Mouse (Mus musculus) testis, postnatal 10 days (tissue): Measurements from ENCODE around the gene Mast3.
A peak's percentile ranks its signal among the peaks of the same experiment; 100 is the strongest.

Experiments used
- DNase-seq: peaks from one replicate; pipeline ENCODE4 v3.0.0; 2021; ENCODE audit warnings: low spot score

The Mast3 gene

GRCm38 (mm10) chr8:70775851-70776495 is 28.9 kb downstream of the Mast3 start:
- no peak for DNase-seq

GRCm38 (mm10) chr8:70775227-70775626 is 29.6 kb downstream of the Mast3 start:
- DNase-seq, result no peak

GRCm38 (mm10) chr8:70774740-70775139 is 30.1 kb downstream of the Mast3 start:
- no peak for DNase-seq

- peak; percentile 83 for DNase-seq
Measured at GRCm38 (mm10) chr8:70773833-70774232, 31.0 kb downstream of the Mast3 start.

GRCm38 (mm10) chr8:70773410-70773809 is 31.4 kb downstream of the Mast3 start:
- DNase-seq, result no peak

GRCm38 (mm10) chr8:70772890-70773289 is 32.0 kb downstream of the Mast3 start:
- DNase-seq, result no peak

- DNase-seq, result no peak
Measured at GRCm38 (mm10) chr8:70772075-70772474, 32.8 kb downstream of the Mast3 start.

- no peak for DNase-seq
Measured at GRCm38 (mm10) chr8:70771217-70771616, 33.6 kb downstream of the Mast3 start.

- DNase-seq, result no peak
Measured at GRCm38 (mm10) chr8:70770748-70771147, 34.1 kb downstream of the Mast3 start.

- no peak for DNase-seq
Measured at GRCm38 (mm10) chr8:70769858-70770257, 35.0 kb downstream of the Mast3 start.

GRCm38 (mm10) chr8:70769359-70769758 is 35.5 kb downstream of the Mast3 start:
- DNase-seq, result peak; percentile 98

- no peak for DNase-seq
Measured at GRCm38 (mm10) chr8:70768956-70769355, 35.9 kb downstream of the Mast3 start.

- DNase-seq, result no peak
Measured at GRCm38 (mm10) chr8:70768231-70768776, 36.5 kb downstream of the Mast3 start.

GRCm38 (mm10) chr8:70767503-70767902 is 37.4 kb downstream of the Mast3 start:
- no peak for DNase-seq

- peak; percentile 83 for DNase-seq
Measured at GRCm38 (mm10) chr8:70766571-70767440, 38.0 kb downstream of the Mast3 start.

GRCm38 (mm10) chr8:70765838-70766570 is 38.9 kb downstream of the Mast3 start:
- peak; percentile 68 for DNase-seq

- no peak for DNase-seq
Measured at GRCm38 (mm10) chr8:70765329-70765728, 39.5 kb downstream of the Mast3 start.

- no peak for DNase-seq
Measured at GRCm38 (mm10) chr8:70764676-70765075, 40.2 kb downstream of the Mast3 start.

GRCm38 (mm10) chr8:70764026-70764425 is 40.8 kb downstream of the Mast3 start:
- DNase-seq, result no peak

- peak; percentile 83 for DNase-seq
Measured at GRCm38 (mm10) chr8:70763354-70763753, 41.5 kb downstream of the Mast3 start.

GRCm38 (mm10) chr8:70762118-70762517 is 42.7 kb downstream of the Mast3 start:
- DNase-seq, result no peak

- DNase-seq, result peak; percentile 92
Measured at GRCm38 (mm10) chr8:70760775-70761406, 44.0 kb downstream of the Mast3 start, which contains the start of gene Mpv17l2. Mpv17l2 (minus strand) TSS chr8:70760946.
